Mouse (Mus musculus) bone marrow macrophage, adult 2 months (primary cell): ENCODE measurements around the gene Ncstn.

Experiments
- CTCF ChIP-seq: IDR thresholded peaks from 2 replicates; pipeline ENCODE4 v1.5.1; 2012; ENCODE audit warnings: low read depth, mild to moderate bottlenecking, low read length, moderate library complexity
- POLR2A ChIP-seq: IDR thresholded peaks from 2 replicates; pipeline ENCODE4 v1.6.1; 2012; ENCODE audit warnings: mild to moderate bottlenecking, low read depth, low read length, borderline replicate concordance

- TF ChIP-seq POLR2A (no peak), CTCF (no peak)
These were observed 24.3 kb downstream of the Ncstn start for GRCm38 (mm10) chr1:172058321-172058720.
